Mouse (Mus musculus) myocyte (in vitro differentiated cells): Measurements from ENCODE around the gene Mt3.

ENCODE experiments used
- MAX ChIP-seq: IDR thresholded peaks from one replicate; pipeline ENCODE4 v1.6.1; 2011; ENCODE audit warnings: low read depth, mild to moderate bottlenecking, control low read depth
- POLR2A ChIP-seq: IDR thresholded peaks from one replicate; pipeline ENCODE4 v1.6.1; 2011; ENCODE audit warnings: low read depth, mild to moderate bottlenecking, control low read depth, moderate library complexity; ENCODE audit not compliant: insufficient read length
- POLR2AphosphoS2 ChIP-seq: IDR thresholded peaks from one replicate; pipeline ENCODE4 v1.6.1; 2011; ENCODE audit warnings: low read depth, control low read depth; ENCODE audit not compliant: insufficient read length

DNA sequence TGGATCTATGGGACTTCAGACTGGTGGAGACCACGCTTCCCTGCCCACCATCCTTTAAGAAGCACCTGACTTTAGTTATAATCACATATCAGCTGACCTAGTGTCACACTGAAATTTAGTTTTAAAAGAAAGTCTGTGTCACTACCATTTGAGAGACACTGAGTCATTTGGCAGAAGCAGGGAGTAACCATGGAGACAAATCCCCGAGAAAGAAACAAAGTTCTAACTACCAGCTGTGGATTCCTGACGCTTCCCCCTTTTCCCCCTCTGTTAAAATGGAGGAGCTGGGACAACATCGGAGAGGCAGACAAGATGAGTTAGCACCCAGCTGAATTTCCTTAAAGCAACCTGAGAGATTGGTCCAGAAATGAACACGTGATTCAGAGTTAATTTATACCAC is 4.2 kb upstream of the Mt3 start:
- TF ChIP-seq POLR2A (no peak), POLR2AphosphoS2 (no peak), MAX (no peak)
